Mouse (Mus musculus) midbrain, embryonic 14.5 days (tissue): ENCODE results near the gene Asb9. TPM values are rescaled to one million over a fixed set of nuclear protein-coding genes. Genes with fewer than 3 reads are reported as not detected.

Experiments used
- ATAC-seq: fragments of 200-750 bp; cut with Nextera tagmentation; 2 replicates; pipeline ENCODE4 v1.8.0; 2017; ENCODE audit warnings: moderate number of reproducible peaks, moderate library complexity; ENCODE audit not compliant: low FRiP score, low TSS enrichment
- DNase-seq: peaks from one replicate; pipeline ENCODE4 v3.0.0-alpha.2; 2015
- H3K27ac ChIP-seq: fragments of 300-500 bp; sonication (generic); replicated peaks from 2 replicates; pipeline ENCODE4 v1.5.1; 2014; ENCODE audit warnings: mild to moderate bottlenecking, low read depth, low read length, moderate library complexity
- H3K27me3 ChIP-seq: fragments of 300-500 bp; sonication (generic); 2 replicates; pipeline ENCODE4 v1.6.1; 2014; ENCODE audit warnings: low read length, control low read depth, mixed read lengths; ENCODE audit not compliant: control insufficient read depth, insufficient read depth
- H3K36me3 ChIP-seq: fragments of 300-500 bp; sonication (generic); 2 replicates; pipeline ENCODE4 v1.6.1; 2014; ENCODE audit warnings: low read length, control low read depth; ENCODE audit not compliant: control insufficient read depth, insufficient read depth
- H3K4me1 ChIP-seq: fragments of 300-500 bp; sonication (generic); 2 replicates; pipeline ENCODE4 v1.6.1; 2014; ENCODE audit warnings: mild to moderate bottlenecking, antibody characterized with exemption, low read length, control low read depth; ENCODE audit not compliant: control insufficient read depth, insufficient read depth
- H3K4me2 ChIP-seq: fragments of 300-500 bp; sonication (generic); 2 replicates; pipeline ENCODE4 v1.6.1; 2014; ENCODE audit warnings: mild to moderate bottlenecking, low read length, moderate library complexity
- H3K4me3 ChIP-seq: fragments of 300-500 bp; sonication (generic); replicated peaks from 2 replicates; pipeline ENCODE4 v1.5.1; 2014; ENCODE audit warnings: low read depth, low read length
- H3K9ac ChIP-seq: fragments of 300-500 bp; sonication (generic); replicated peaks from 2 replicates; pipeline ENCODE4 v1.6.1; 2014; ENCODE audit warnings: mild to moderate bottlenecking, low read length, moderate library complexity
- H3K9me3 ChIP-seq: fragments of 300-500 bp; sonication (generic); 2 replicates; pipeline ENCODE4 v1.6.1; 2016; ENCODE audit warnings: low read length, control low read depth, mixed read lengths; ENCODE audit not compliant: control insufficient read depth
- WGBS: fragments of 180-500 bp; shearing (Covaris S2); extraction: QIAGEN DNeasy Blood & Tissue Kit; methylation state at CpG from one replicate; pipeline ENCODE4 v1.1.7; 2014; 5-methylcytosine and 5-hydroxymethylcytosine counted together
- polyA plus RNA-seq: library from polyadenylated mRNA; unstranded; fragments of >200 nt; fragmentation: Nextera tagmentation; extraction: Ambion mirVana; gene quantifications from 2 replicates; pipeline ENCODE4 v1.2.1, GENCODE M21; 2014

Gene Asb9
- polyA plus RNA-seq, 1 experiment from 2014 or later, result not detected

GRCm38 (mm10) chrX:164570195-164570594, 64.1 kb downstream of the Asb9 start:
- H3K36me3 ChIP-seq, result no peaks in the 10 kb centered on the region
- no peaks in the 10 kb centered on the region for H3K4me1 ChIP-seq
- ATAC-seq (no peak), DNase-seq (peak; percentile 14)
- no peak overlapping the region for H3K4me3 ChIP-seq
- no peak overlapping the region for H3K9ac ChIP-seq
- H3K27me3 ChIP-seq, result no peaks in the 10 kb centered on the region
- no peaks in the 10 kb centered on the region for H3K9me3 ChIP-seq
- H3K4me2 ChIP-seq, result no peak overlapping the region
- no peak overlapping the region for H3K27ac ChIP-seq
- WGBS, result 56% methylated on average over 1 of the region's 1 CpGs

- no peak overlapping the region for H3K4me2 ChIP-seq
- no peak overlapping the region for H3K4me3 ChIP-seq
- H3K4me1 ChIP-seq, result no peaks in the 10 kb centered on the region
- no peak overlapping the region for H3K9ac ChIP-seq
- no peaks in the 10 kb centered on the region for H3K9me3 ChIP-seq
- H3K27me3 ChIP-seq, result no peaks in the 10 kb centered on the region
- no peak overlapping the region for H3K27ac ChIP-seq
- ATAC-seq (no peak; the same call in 1 of the 2 replicates), DNase-seq (peak; percentile 42)
- 55% methylated on average over 3 of the region's 3 CpGs for WGBS
- H3K36me3 ChIP-seq, result no peaks in the 10 kb centered on the region
Observed at GRCm38 (mm10) chrX:164576967-164577366, 70.8 kb downstream of the Asb9 start.

Other genes starting within 250 kb of the Asb9 start
- 0.51 TPM in 1 of 2 replicates, not detected in the other for gene Bmx, start 248.1 kb upstream of the Asb9 start, polyA plus RNA-seq
- gene Pir, start 237.0 kb upstream of the Asb9 start, polyA plus RNA-seq, result 2.3 and 2.6 TPM in 2 replicates
- gene Vegfd, start 132.9 kb upstream of the Asb9 start, polyA plus RNA-seq, result 0.17 TPM in 1 of 2 replicates, not detected in the other
- gene Piga, start 86.5 kb upstream of the Asb9 start, polyA plus RNA-seq, result 3.6 and 5.9 TPM in 2 replicates
- not detected in 2 replicates for gene Asb11, start 69.3 kb upstream of the Asb9 start, polyA plus RNA-seq